Mouse (Mus musculus) urinary bladder, postnatal 0 days (tissue): ENCODE measurements around the gene Fsd1. TPM values are rescaled to one million over a fixed set of nuclear protein-coding genes. Genes with fewer than 3 reads are reported as not detected.

Experiments
- polyA plus RNA-seq: library from polyadenylated mRNA; unstranded; fragments of >200 nt; fragmentation: Nextera tagmentation; extraction: Ambion mirVana; gene quantifications from 2 replicates; pipeline ENCODE4 v1.2.1, GENCODE M21; 2015

Fsd1 gene
- polyA plus RNA-seq, result 0.73 and 0.79 TPM in 2 replicates

GRCm38 (mm10) chr17:55986030-55986961 lies at the start of gene Fsd1:
Gene Fsd1 (plus strand): TSS chr17:55986509.

GRCm38 (mm10) chr17:55949400-55949799 lies 36.9 kb upstream of the Fsd1 start, which contains the start of gene Zfp119b:
Gene Zfp119b (minus strand): TSS chr17:55949500.

GRCm38 (mm10) chr17:55952447-55953027 lies 33.8 kb upstream of the Fsd1 start, which contains the start of gene Ebi3:
Gene Ebi3 (plus strand): TSS chr17:55952640.

GRCm38 (mm10) chr17:55958918-55959728 lies 27.2 kb upstream of the Fsd1 start, which contains the start of gene Yju2:
Gene Yju2 (plus strand): TSS chr17:55959099.

GRCm38 (mm10) chr17:55969966-55970891 lies 16.1 kb upstream of the Fsd1 start, which contains the start of gene Shd:
Gene Shd (plus strand): TSS chr17:55970467.

GRCm38 (mm10) chr17:56005415-56006061 lies 19.2 kb downstream of the Fsd1 start, which contains the start of the genes Stap2 and Mpnd:
Gene Stap2 (minus strand): TSS chr17:56005584.
Gene Mpnd (plus strand): TSS chr17:56005711.

GRCm38 (mm10) chr17:56036176-56036900 lies 50.0 kb downstream of the Fsd1 start, which contains the start of gene Sh3gl1:
Gene Sh3gl1 (minus strand): TSS chr17:56036635.

GRCm38 (mm10) chr17:56040030-56040856 lies 53.9 kb downstream of the Fsd1 start, which contains the start of gene Chaf1a:
Gene Chaf1a (plus strand): TSS chr17:56040439.

Other genes starting within 250 kb of the Fsd1 start
- gene Adgre4, start 236.5 kb upstream of the Fsd1 start, polyA plus RNA-seq, result 0.16 and 0.31 TPM in 2 replicates
- gene Zfp119a, start 107.6 kb upstream of the Fsd1 start, polyA plus RNA-seq, result 5.5 and 6.0 TPM in 2 replicates
- 7.9 and 8.5 TPM in 2 replicates for gene Zfp959, start 94.4 kb upstream of the Fsd1 start, polyA plus RNA-seq
- 5.9 and 6.2 TPM in 2 replicates for gene Zfp119b, start 37.0 kb upstream of the Fsd1 start, polyA plus RNA-seq
- 2.3 and 3.0 TPM in 2 replicates for gene Ebi3, start 33.9 kb upstream of the Fsd1 start, polyA plus RNA-seq
- 12.7 and 14.0 TPM in 2 replicates for gene Yju2, start 27.4 kb upstream of the Fsd1 start, polyA plus RNA-seq
- gene Shd, start 16.0 kb upstream of the Fsd1 start, polyA plus RNA-seq, result 0.92 and 1.1 TPM in 2 replicates
- gene Stap2, start 19.1 kb downstream of the Fsd1 start, polyA plus RNA-seq, result 19.1 and 20.0 TPM in 2 replicates
- 32.2 and 34.7 TPM in 2 replicates for gene Mpnd, start 19.2 kb downstream of the Fsd1 start, polyA plus RNA-seq
- 85.7 and 100 TPM in 2 replicates for gene Sh3gl1, start 50.1 kb downstream of the Fsd1 start, polyA plus RNA-seq
- 4.9 and 7.4 TPM in 2 replicates for gene Chaf1a, start 53.9 kb downstream of the Fsd1 start, polyA plus RNA-seq
- 43.9 and 47.2 TPM in 2 replicates for gene Ubxn6, start 88.5 kb downstream of the Fsd1 start, polyA plus RNA-seq
- gene Hdgfl2, start 93.1 kb downstream of the Fsd1 start, polyA plus RNA-seq, result 53.5 and 57.9 TPM in 2 replicates
- 13.1 and 16.2 TPM in 2 replicates for gene Plin4, start 123.3 kb downstream of the Fsd1 start, polyA plus RNA-seq
- gene Plin5, start 131.1 kb downstream of the Fsd1 start, polyA plus RNA-seq, result 0.14 and 0.21 TPM in 2 replicates
- 3.4 and 7.2 TPM in 2 replicates for gene Lrg1, start 135.5 kb downstream of the Fsd1 start, polyA plus RNA-seq
- 0.37 and 0.85 TPM in 2 replicates for gene Sema6b, start 153.8 kb downstream of the Fsd1 start, polyA plus RNA-seq
- 3.6 and 4.2 TPM in 2 replicates for gene Tnfaip8l1, start 176.0 kb downstream of the Fsd1 start, polyA plus RNA-seq
- gene Mydgf, start 197.4 kb downstream of the Fsd1 start, polyA plus RNA-seq, result 75.0 and 82.0 TPM in 2 replicates
- 18.3 and 21.8 TPM in 2 replicates for gene Dpp9, start 232.4 kb downstream of the Fsd1 start, polyA plus RNA-seq